In genomic region chr7:12802866-12803726, GRCm38 (mm10) we compare ENCODE assay signal across 8 mouse cellular contexts. TPM values are rescaled to one million over a fixed set of nuclear protein-coding genes. Genes with fewer than 3 reads are reported as not detected.
A peak's percentile ranks its signal among the peaks of the same experiment; 100 is the strongest.
DNase-seq lines count a peak whose midpoint lies in the region; ATAC-seq and TF ChIP-seq lines count a peak whose summit lies in the region.

TSS of gene Zscan18 (minus strand) at chr7:12803635.

- H3K4me3 ChIP-seq in erythroblast, embryonic 14.5 days (replicated peaks): peak within 1 kb of the TSS; percentile 57
- H3K4me3 ChIP-seq in forebrain, embryonic 11.5 days (ENCODE audit: low read depth, low read length): peak within 1 kb of the TSS; percentile 42
- H3K4me3 ChIP-seq in heart, embryonic 15.5 days: peak within 1 kb of the TSS; percentile 56
- H3K4me3 ChIP-seq in liver, adult 2 months (ENCODE audit: insufficient read depth, low read depth, low read length): peak within 1 kb of the TSS; percentile 68
- peak within 1 kb of the TSS; percentile 48 for H3K4me3 ChIP-seq in midbrain, postnatal 0 days (ENCODE audit: low read depth, low read length)

- peak within 1 kb of the TSS; percentile 34; the same call in 1 of the 2 replicates for H3K27ac ChIP-seq in forebrain, embryonic 11.5 days (ENCODE audit: low read depth, low read length)
- H3K27ac ChIP-seq in heart, embryonic 15.5 days: peak within 1 kb of the TSS; percentile 52
- no peak within 1 kb of the TSS for H3K27ac ChIP-seq in liver, adult 2 months (replicated peaks; ENCODE audit: insufficient read depth, low read depth, low read length)
- H3K27ac ChIP-seq in midbrain, postnatal 0 days (ENCODE audit: low read depth, low read length): peak within 1 kb of the TSS; percentile 88

- DNase-seq in forebrain, embryonic 11.5 days (ENCODE audit: low spot score): peak; percentile 85
- peak; percentile 79 for DNase-seq in kidney, postnatal 10 days
- DNase-seq in liver, adult 2 months (ENCODE audit: extremely low read depth, low read depth, low spot score): peak; percentile 35
- DNase-seq in midbrain, postnatal 0 days (ENCODE audit: low spot score): peak; percentile 94
- peak; percentile 4 to 8 for DNase-seq in spleen, postnatal 14 days (ENCODE audit: low spot score in 2 of 2)

- H3K79me2 ChIP-seq in liver, adult 2 months (ENCODE audit: control insufficient read depth, insufficient read depth, low read length): no peaks in the 10 kb centered on the region

- peak within 1 kb of the TSS; percentile 67 for H3K4me2 ChIP-seq in forebrain, embryonic 11.5 days (ENCODE audit: low read depth, low read length, severe bottlenecking)
- H3K4me2 ChIP-seq in heart, embryonic 15.5 days: peak within 1 kb of the TSS; percentile 69
- H3K4me2 ChIP-seq in midbrain, postnatal 0 days (ENCODE audit: low read depth, low read length, poor library complexity, severe bottlenecking): peak within 1 kb of the TSS; percentile 83

- H3K27me3 ChIP-seq in erythroblast, embryonic 14.5 days (ENCODE audit: control insufficient read depth): no peaks in the 10 kb centered on the region
- no peaks in the 10 kb centered on the region for H3K27me3 ChIP-seq in forebrain, embryonic 11.5 days (ENCODE audit: control insufficient read depth, insufficient read depth, low read length)
- no peaks in the 10 kb centered on the region for H3K27me3 ChIP-seq in heart, embryonic 15.5 days
- no peaks in the 10 kb centered on the region for H3K27me3 ChIP-seq in liver, adult 2 months (ENCODE audit: control insufficient read depth, insufficient read depth, low read length)
- H3K27me3 ChIP-seq in midbrain, postnatal 0 days (ENCODE audit: insufficient read depth, low read length): no peaks in the 10 kb centered on the region

- 0 out of 2 replicates have a peak, but pooled peaks cover 2% of the 10 kb centered on the region for H3K9me3 ChIP-seq in erythroblast, embryonic 14.5 days (ENCODE audit: control insufficient read depth, low read length)
- no peaks in the 10 kb centered on the region; the same call in 1 of the 2 replicates for H3K9me3 ChIP-seq in forebrain, embryonic 11.5 days (ENCODE audit: control insufficient read depth, low read length)
- H3K9me3 ChIP-seq in heart, embryonic 15.5 days (replicated peaks): no peaks in the 10 kb centered on the region
- H3K9me3 ChIP-seq in midbrain, postnatal 0 days (ENCODE audit: low read length): no peaks in the 10 kb centered on the region

- ATAC-seq in erythroblast, adult 5-6 weeks (replicated peaks; ENCODE audit: low FRiP score, poor library complexity, severe bottlenecking): no peak
- ATAC-seq in forebrain, embryonic 11.5 days (replicated peaks; ENCODE audit: low FRiP score): peak; percentile 95
- ATAC-seq in heart, embryonic 15.5 days (replicated peaks; ENCODE audit: insufficient number of reproducible peaks, insufficient read depth, low FRiP score, low read depth): peak; percentile 91
- peak; percentile 99 for ATAC-seq in midbrain, postnatal 0 days (ENCODE audit: low FRiP score)

- H3K4me1 ChIP-seq in erythroblast, embryonic 14.5 days (ENCODE audit: control insufficient read depth): peaks cover 10% of the 10 kb centered on the region
- no peaks in the 10 kb centered on the region for H3K4me1 ChIP-seq in forebrain, embryonic 11.5 days (replicated peaks; ENCODE audit: control insufficient read depth, insufficient read depth, low read length)
- peaks cover 11% of the 10 kb centered on the region; the same call in 1 of the 2 replicates for H3K4me1 ChIP-seq in heart, embryonic 15.5 days (replicated peaks)
- H3K4me1 ChIP-seq in liver, adult 2 months (ENCODE audit: control insufficient read depth, insufficient read depth, low read length): no peaks in the 10 kb centered on the region; the same call in 1 of the 2 replicates
- no peaks in the 10 kb centered on the region; the same call in 1 of the 2 replicates for H3K4me1 ChIP-seq in midbrain, postnatal 0 days (ENCODE audit: insufficient read depth, low read length)

- TF ChIP-seq POLR2A in liver, adult 2 months (IDR thresholded peaks at IDR 0.05; ENCODE audit: extremely low read depth, insufficient read depth, low read length): 0 out of 2 replicates have a peak, but pooled peaks have one; percentile 22

- H3K9ac ChIP-seq in forebrain, embryonic 11.5 days (ENCODE audit: low read length): peak within 1 kb of the TSS; percentile 79
- peak within 1 kb of the TSS; percentile 63 for H3K9ac ChIP-seq in heart, embryonic 15.5 days
- peak within 1 kb of the TSS; percentile 46 for H3K9ac ChIP-seq in liver, adult 2 months (ENCODE audit: low read depth, low read length)
- H3K9ac ChIP-seq in midbrain, postnatal 0 days (replicated peaks; ENCODE audit: low read length, poor library complexity, severe bottlenecking): peak within 1 kb of the TSS; percentile 72

- H3K36me3 ChIP-seq in erythroblast, embryonic 14.5 days (ENCODE audit: control insufficient read depth): peaks cover 7% of the 10 kb centered on the region
- H3K36me3 ChIP-seq in forebrain, embryonic 11.5 days (ENCODE audit: control insufficient read depth, insufficient read depth, low read length): peaks cover 7% of the 10 kb centered on the region
- peaks cover 22% of the 10 kb centered on the region; the same call in 1 of the 2 replicates for H3K36me3 ChIP-seq in heart, embryonic 15.5 days
- peaks cover 10% of the 10 kb centered on the region for H3K36me3 ChIP-seq in liver, adult 2 months (ENCODE audit: control insufficient read depth, insufficient read depth, low read length)
- H3K36me3 ChIP-seq in midbrain, postnatal 0 days (ENCODE audit: insufficient read depth, low read length): peaks cover 12% of the 10 kb centered on the region

- TF ChIP-seq CTCF in liver, adult 2 months (IDR thresholded peaks at IDR 0.05; ENCODE audit: low read depth, low read length): no peak
- no peak for TF ChIP-seq CTCF in midbrain, postnatal 0 days (IDR thresholded peaks at IDR 0.05)

- WGBS in forebrain, embryonic 11.5 days: 5% methylated on average over 31 of the region's 31 CpGs
- WGBS in heart, embryonic 15.5 days: 5% methylated on average over 31 of the region's 31 CpGs
- WGBS in liver, adult 2 months: 8% methylated on average over 31 of the region's 31 CpGs
- 4% methylated on average over 29 of the region's 31 CpGs for WGBS in midbrain, postnatal 0 days

RNA-seq across cellular contexts. Expression of gene Zscan18, which starts in this region (rescaled TPM):
- 0.04 TPM in 1 of 2 replicates, not detected in the other for polyA plus RNA-seq in erythroblast, embryonic 14.5 days (2012)
- total RNA-seq in erythroblast, adult 5-6 weeks (2015; ENCODE audit: low replicate concordance): 0.63 TPM in 1 of 2 replicates, not detected in the other
- not detected in 2 replicates for total RNA-seq in erythroblast, adult 5-6 weeks (2017; ENCODE audit: low replicate concordance)
- polyA plus RNA-seq in forebrain, embryonic 11.5 days (2014; fragmentation: Nextera tagmentation; extraction: Ambion mirVana): 12.3 and 13.3 TPM in 2 replicates
- 4.7 and 5.9 TPM in 2 replicates for polyA plus RNA-seq in heart, embryonic 15.5 days (2015; fragmentation: Nextera tagmentation; extraction: Ambion mirVana)
- total RNA-seq in liver, adult 2 months (2014; rRNA removed): 0.27 TPM in 1 of 2 replicates, not detected in the other
- 0.05 TPM in 1 of 2 replicates, not detected in the other for polyA plus RNA-seq in liver, adult 2 months (2012; rRNA removed)
- total RNA-seq in midbrain, postnatal 0 days (2014; rRNA removed): 19.2 and 34.3 TPM in 2 replicates
- polyA plus RNA-seq in midbrain, postnatal 0 days (2015; fragmentation: Nextera tagmentation; extraction: Ambion mirVana): 25.5 and 27.0 TPM in 2 replicates

Comparison
In these comparisons a context has a peak if more than half of its experiments do, and no peak if none do; other contexts are left out.
1. RNA of gene Zscan18 (total RNA-seq): 19.2 to 34.3 TPM in midbrain, postnatal 0 days; 0.63 TPM in erythroblast, adult 5-6 weeks and 0.27 TPM in liver, adult 2 months; every median in the first group is over 10 times any median in the second.
2. Peak in DNase-seq, H3K4me3 ChIP-seq and H3K9ac ChIP-seq in liver, adult 2 months; RNA of the gene not detected or under 1 TPM.
3. DNase-seq: peak in every context shown above with its lines; median percentile 94 in midbrain, postnatal 0 days; 85 in forebrain, embryonic 11.5 days; 79 in kidney, postnatal 10 days; 35 in liver, adult 2 months; 6 in spleen, postnatal 14 days.
4. Peak in every context shown above with its lines, with median percentiles within 50 percentile points of each other: H3K4me3 ChIP-seq, H3K4me2 ChIP-seq and H3K9ac ChIP-seq.